Mouse (Mus musculus) right cerebral cortex, adult 18-20 months (tissue): ENCODE measurements around the gene Wdr45.
A peak's percentile ranks its signal among the peaks of the same experiment; 100 is the strongest.
"Not testable (repeated sequence)": the region's sequence is repeated elsewhere in the genome, so short reads cannot be mapped to it uniquely, and the experiment has no call there.

Source experiments
- DNase-seq: peaks from one replicate; pipeline ENCODE4 v3.0.0; 2022; ENCODE audit warnings: mixed read lengths

The Wdr45 gene

GRCm38 (mm10) chrX:7714135-7714899, at the start of gene Wdr45:
TSS of gene Wdr45 (plus strand) at chrX:7714333.
- DNase-seq = peak; percentile 95

DNA sequence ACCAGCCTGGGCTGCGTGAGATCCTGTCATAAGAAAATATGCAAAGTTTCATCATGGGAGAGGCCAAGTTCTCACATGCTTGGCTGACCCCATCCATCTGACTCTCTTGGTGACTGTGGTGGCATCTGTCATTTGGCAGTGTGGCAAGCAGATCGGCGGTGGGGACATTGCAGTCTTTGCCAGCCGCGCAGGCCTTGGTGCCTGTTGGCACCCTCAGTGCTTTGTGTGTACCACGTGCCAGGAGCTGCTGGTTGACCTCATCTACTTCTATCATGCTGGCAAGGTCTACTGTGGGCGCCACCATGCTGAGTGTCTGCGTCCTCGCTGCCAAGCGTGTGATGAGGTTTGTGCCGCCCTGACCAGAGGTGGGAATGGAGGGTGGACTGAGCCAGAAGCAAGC, 49.3 kb upstream of the Wdr45 start:
- DNase-seq = no peak

DNA sequence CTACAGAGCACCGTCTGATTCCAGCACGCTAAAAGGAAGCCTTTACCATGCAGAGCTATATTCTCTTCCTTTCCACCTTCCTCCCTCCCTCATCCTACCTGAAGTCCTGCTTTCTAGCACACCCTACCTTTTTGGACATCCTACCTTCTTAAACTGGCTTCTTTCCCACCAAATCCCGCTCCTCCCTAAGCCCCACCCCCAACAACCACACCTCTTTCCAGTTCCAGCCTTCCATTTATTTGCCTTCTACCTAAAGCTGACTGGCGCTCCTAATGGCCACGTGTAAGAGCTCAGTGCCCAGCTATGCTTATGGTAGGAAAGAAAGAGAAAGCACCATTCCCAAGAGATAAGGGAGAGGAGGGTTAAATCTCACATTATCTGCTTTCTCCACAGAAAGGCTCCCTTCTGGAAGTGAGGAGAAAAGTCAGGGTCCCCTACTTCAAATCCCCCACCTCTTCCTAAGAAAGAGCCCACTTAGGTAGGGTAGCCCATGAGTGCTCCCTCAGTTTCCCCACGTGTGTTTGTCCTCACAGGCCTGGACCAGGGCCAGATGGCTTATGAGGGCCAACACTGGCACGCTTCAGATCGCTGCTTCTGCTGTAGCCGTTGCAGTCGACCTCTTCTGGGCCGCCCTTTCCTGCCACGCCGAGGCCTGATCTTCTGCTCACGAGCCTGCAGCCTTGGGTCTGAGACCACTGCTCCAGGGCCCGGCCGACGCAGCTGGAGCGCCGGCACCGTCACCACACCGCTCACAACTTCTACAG, 48.2 kb upstream of the Wdr45 start:
- DNase-seq = no peak

DNA sequence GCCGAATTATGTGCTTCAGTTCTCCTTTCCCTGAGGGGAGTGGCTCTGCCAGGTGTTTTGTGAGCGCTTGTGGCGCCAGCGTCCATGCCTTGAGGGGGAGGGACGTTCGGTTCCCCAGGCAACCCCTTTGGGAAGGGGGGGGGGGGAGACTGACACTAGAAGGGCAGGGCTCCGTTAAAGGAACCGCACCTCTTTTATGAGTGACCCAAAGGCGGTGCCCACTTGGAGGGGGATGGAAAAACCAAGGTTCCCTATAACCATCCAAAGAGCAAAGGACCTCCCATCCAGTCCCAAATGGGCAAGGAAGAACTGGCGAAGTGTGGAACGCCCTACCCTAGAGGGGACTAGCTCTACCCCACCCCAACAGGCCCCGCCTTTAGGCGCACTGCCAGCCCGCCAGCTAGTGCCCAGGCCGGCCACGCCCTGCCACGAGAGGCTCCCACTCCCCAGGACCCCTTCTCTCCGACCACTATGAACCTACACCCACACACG, 43.7 kb upstream of the Wdr45 start:
- no peak for DNase-seq

GRCm38 (mm10) chrX:7670921-7671623, 43.1 kb upstream of the Wdr45 start, which contains the start of gene Plp2:
TSS of gene Plp2 (minus strand) at chrX:7671390.
- no peak for DNase-seq

GRCm38 (mm10) chrX:7672739-7673138, 41.4 kb upstream of the Wdr45 start:
- DNase-seq = no peak

- DNase-seq = no peak
These were observed 40.4 kb upstream of the Wdr45 start for GRCm38 (mm10) chrX:7673578-7674281.

DNA sequence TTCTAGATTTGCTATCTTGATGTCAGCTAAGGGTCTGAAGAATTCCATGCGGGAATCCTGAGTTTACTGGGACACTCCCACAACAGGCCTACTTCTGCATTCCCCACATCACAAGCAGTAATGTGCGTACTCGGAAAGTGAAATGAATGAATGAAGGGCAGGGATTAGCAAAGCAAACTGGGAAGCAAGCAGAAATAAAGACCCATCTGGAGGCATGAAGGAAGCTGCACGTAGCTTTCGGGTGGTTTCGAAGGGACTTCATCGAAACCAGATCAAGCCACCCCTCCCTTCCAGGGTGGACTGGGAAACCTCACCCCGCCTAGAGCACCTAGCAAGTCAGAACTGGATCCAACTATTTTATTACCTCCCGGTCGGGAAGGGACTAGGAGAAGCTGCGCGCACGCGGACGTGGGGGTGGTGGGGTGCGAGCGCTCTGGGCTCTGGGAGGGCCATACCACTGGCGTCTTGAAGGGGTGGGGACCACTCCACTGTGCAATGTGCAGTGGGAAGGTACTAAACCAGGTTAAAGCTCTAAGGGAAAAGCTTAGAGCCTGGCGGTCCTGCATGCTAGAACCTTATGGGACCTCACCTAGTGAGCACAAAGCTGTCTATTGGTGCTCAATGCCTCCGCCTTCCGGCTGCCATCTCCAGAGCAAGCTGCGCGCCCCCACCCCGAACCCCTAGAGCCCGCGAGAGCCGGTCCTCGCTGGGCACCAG, 39.7 kb upstream of the Wdr45 start:
- no peak for DNase-seq

GRCm38 (mm10) chrX:7675001-7675380, 39.1 kb upstream of the Wdr45 start:
- DNase-seq = no peak

- no peak for DNase-seq
These were observed 35.1 kb upstream of the Wdr45 start for GRCm38 (mm10) chrX:7678986-7679385.

GRCm38 (mm10) chrX:7679405-7680056, 34.6 kb upstream of the Wdr45 start:
- DNase-seq = peak; percentile 85

- DNase-seq = no peak
These were observed 34.1 kb upstream of the Wdr45 start for GRCm38 (mm10) chrX:7680057-7680412.

- no peak for DNase-seq
These were observed 33.3 kb upstream of the Wdr45 start, which contains the start of gene Magix for GRCm38 (mm10) chrX:7680864-7681263. TSS of gene Magix (minus strand) at chrX:7681251.

DNA sequence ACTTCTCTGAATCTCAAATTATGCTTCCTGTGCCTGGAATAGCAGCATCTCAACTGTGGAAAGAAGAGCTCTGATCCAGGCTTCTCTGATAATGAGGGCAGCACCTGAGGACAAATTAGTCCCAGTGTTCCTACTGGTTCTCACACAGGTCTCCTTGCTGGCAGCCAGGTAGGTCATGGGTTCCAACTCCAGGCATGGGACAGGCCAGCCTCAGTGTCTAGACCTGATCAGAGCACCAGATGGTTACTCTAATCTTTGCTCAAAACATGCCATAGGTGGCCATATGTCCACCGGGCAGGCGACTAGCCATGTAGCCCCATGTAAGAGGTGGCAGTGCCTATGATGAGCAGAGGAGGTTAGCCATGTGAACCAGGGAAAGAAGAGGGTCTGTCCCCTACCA, 25.8 kb upstream of the Wdr45 start:
- DNase-seq = no peak

- no peak for DNase-seq
These were observed 23.6 kb upstream of the Wdr45 start for GRCm38 (mm10) chrX:7690486-7690885.

DNA sequence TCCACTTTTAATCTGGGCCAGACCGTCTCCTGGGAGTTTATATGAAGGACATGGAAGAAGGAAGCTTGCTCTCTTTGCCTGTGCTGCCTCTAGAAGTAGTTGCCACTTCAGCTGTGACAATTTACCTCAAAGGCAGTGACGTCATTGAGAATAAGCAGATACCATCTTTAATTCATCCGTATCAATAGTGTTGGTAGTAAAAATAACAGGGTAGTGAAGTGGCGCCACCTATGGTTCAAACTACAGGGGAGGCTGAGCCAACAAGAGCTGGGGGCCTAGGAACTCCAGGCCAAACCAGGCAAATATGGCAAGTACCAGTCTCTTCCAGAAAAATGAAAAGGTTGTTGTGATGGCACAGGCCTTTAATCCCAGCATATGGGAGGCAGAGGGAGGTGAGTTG, 21.3 kb upstream of the Wdr45 start:
- no peak for DNase-seq

- DNase-seq = no peak
These were observed 17.6 kb upstream of the Wdr45 start for GRCm38 (mm10) chrX:7696520-7696919.

GRCm38 (mm10) chrX:7696954-7697381, 17.2 kb upstream of the Wdr45 start, which contains the start of gene Gpkow:
TSS of gene Gpkow (plus strand) at chrX:7697131.
- peak; percentile 92 for DNase-seq

- not testable (repeated sequence) for DNase-seq
These were observed 384 bp upstream of the Wdr45 start for GRCm38 (mm10) chrX:7713764-7714134.

GRCm38 (mm10) chrX:7716058-7716457, 1.9 kb downstream of the Wdr45 start:
- DNase-seq = not testable (repeated sequence)

GRCm38 (mm10) chrX:7721514-7722281, 7.6 kb downstream of the Wdr45 start, which contains the start of gene Gm45208:
TSS of gene Gm45208 (plus strand) at chrX:7722245.
- DNase-seq = peak; percentile 70
